Mouse (Mus musculus): ENCODE data around the gene Ntrk1. TPM values are rescaled to one million over a fixed set of nuclear protein-coding genes. Genes with fewer than 3 reads are reported as not detected.
"Not testable (repeated sequence)": the region's sequence is repeated elsewhere in the genome, so short reads cannot be mapped to it uniquely, and the experiment has no call there.

Gene Ntrk1
- polyA plus RNA-seq (2016; fragmentation: Nextera tagmentation; extraction: Ambion mirVana): 3.0 and 3.9 TPM in 2 replicates

DNA sequence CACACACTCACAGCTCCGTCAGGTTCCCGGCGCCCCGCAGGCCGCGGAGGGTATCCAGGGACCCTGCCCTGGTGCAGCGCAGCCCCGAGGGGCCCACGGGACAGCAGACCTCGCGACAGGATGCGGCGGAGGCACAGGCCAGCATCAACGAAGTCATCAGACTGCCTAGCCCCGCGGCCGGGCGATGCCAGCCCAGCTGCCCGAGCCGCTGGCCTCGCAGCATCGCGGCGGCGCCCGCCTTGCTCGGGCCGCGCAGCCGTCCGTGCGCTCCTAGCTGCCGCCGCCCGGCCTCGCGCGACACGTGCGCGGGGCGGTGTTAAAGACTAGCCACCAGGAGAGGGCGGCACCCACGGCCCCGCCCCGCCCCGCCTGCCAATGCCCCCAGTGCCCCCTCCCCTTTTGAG is at the start of gene Ntrk1:
Ntrk1 (minus strand) TSS at position 241 of the 404 bp plus-strand sequence.
- ATAC-seq (ENCODE audit: low FRiP score, low read depth): peak; percentile 41; the same call in 1 of the 2 replicates
- Histone ChIP-seq H3K4me3 (peak within 1 kb of the TSS; percentile 37), H3K4me2 (replicated peaks) (peak within 1 kb of the TSS; percentile 49), H3K36me3 (no peaks in the 10 kb centered on the region), H3K9ac (replicated peaks) (peak within 1 kb of the TSS; percentile 46; the same call in 1 of the 2 replicates), H3K9me3 (no peaks in the 10 kb centered on the region), H3K4me1 (peaks cover 38% of the 10 kb centered on the region), H3K27me3 (peaks cover 97% of the 10 kb centered on the region), H3K27ac (replicated peaks) (no peak within 1 kb of the TSS)
- WGBS: under 1% methylated on average over 47 of the region's 47 CpGs

DNA sequence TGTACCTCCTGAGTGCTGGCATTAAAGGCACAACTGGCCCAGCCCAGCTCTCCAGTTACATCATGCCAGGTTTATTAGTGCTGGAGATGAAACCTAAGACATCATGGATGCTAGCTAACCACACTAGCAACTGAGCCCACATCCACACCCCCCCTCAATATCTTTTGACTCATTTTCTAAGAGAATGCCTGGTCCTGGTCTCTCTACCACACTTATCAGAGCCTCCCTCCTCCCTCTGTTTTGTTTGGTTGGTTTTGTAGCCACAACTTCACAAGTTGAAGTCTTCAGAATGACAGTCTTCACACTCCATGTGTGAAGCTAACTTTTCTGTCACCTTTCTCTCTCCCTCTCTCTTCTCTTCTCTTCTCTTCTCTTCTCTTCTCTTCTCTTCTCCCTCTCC is 45.9 kb upstream of the Ntrk1 start:
- no peaks in the 10 kb centered on the region for H3K4me1 ChIP-seq
- no peak for ATAC-seq (ENCODE audit: low FRiP score, low read depth)
- no peak overlapping the region for H3K9ac ChIP-seq (replicated peaks)
- no peaks in the 10 kb centered on the region for H3K9me3 ChIP-seq
- peaks cover 7% of the 10 kb centered on the region; the same call in 1 of the 2 replicates for H3K27me3 ChIP-seq
- H3K36me3 ChIP-seq: no peaks in the 10 kb centered on the region
- H3K4me2 ChIP-seq (replicated peaks): no peak overlapping the region
- H3K4me3 ChIP-seq: no peak overlapping the region
- no peak overlapping the region for H3K27ac ChIP-seq (replicated peaks)

GRCm38 (mm10) chr3:87838622-87839021 is 43.7 kb upstream of the Ntrk1 start:
- no peak overlapping the region for H3K4me2 ChIP-seq (replicated peaks)
- H3K27ac ChIP-seq (replicated peaks): no peak overlapping the region
- H3K4me1 ChIP-seq: no peaks in the 10 kb centered on the region
- no peaks in the 10 kb centered on the region for H3K9me3 ChIP-seq
- under 1% methylated on average over 4 of the region's 4 CpGs for WGBS
- H3K4me3 ChIP-seq: no peak overlapping the region
- no peak for ATAC-seq (ENCODE audit: low FRiP score, low read depth)
- H3K9ac ChIP-seq (replicated peaks): no peak overlapping the region
- no peaks in the 10 kb centered on the region for H3K36me3 ChIP-seq
- peaks cover 7% of the 10 kb centered on the region; the same call in 1 of the 2 replicates for H3K27me3 ChIP-seq

DNA sequence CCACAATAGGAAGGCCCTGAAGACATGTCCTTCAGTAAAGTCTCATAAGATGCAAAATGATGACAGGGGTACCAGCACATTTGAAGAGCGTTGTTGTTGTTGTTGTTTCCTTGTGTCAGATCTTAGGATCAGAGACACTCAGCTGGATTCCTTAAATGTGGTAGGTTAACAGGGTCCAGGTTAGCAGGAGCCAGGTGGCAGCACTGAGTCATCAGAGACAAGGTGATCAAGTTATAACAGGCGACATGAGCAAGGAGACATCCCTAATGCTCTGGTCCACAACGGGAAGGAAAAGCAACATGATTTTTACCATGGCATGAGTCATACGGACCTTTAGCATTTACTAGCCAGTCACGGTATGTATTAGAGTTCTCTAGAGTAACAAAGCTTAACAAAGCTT is 38.5 kb upstream of the Ntrk1 start:
- ATAC-seq (ENCODE audit: low FRiP score, low read depth): no peak
- Histone ChIP-seq H3K4me2 (replicated peaks) (no peak overlapping the region), H3K4me1 (no peaks in the 10 kb centered on the region), H3K27me3 (no peaks in the 10 kb centered on the region), H3K4me3 (no peak overlapping the region), H3K36me3 (no peaks in the 10 kb centered on the region), H3K9ac (replicated peaks) (no peak overlapping the region), H3K27ac (replicated peaks) (no peak overlapping the region), H3K9me3 (no peaks in the 10 kb centered on the region)
- 73% methylated on average over 5 of the region's 5 CpGs for WGBS

- Histone ChIP-seq H3K27me3 (no peaks in the 10 kb centered on the region), H3K4me1 (no peaks in the 10 kb centered on the region), H3K4me3 (no peak overlapping the region), H3K27ac (replicated peaks) (no peak overlapping the region), H3K4me2 (replicated peaks) (no peak overlapping the region), H3K36me3 (no peaks in the 10 kb centered on the region), H3K9ac (replicated peaks) (no peak overlapping the region), H3K9me3 (no peaks in the 10 kb centered on the region)
- ATAC-seq (ENCODE audit: low FRiP score, low read depth): no peak
- 86% methylated on average over 7 of the region's 7 CpGs for WGBS
These were observed 37.3 kb upstream of the Ntrk1 start for GRCm38 (mm10) chr3:87832109-87832859.

GRCm38 (mm10) chr3:87829025-87829424 is 34.1 kb upstream of the Ntrk1 start:
- no peaks in the 10 kb centered on the region for H3K36me3 ChIP-seq
- H3K27me3 ChIP-seq: no peaks in the 10 kb centered on the region
- H3K4me3 ChIP-seq: no peak overlapping the region
- H3K27ac ChIP-seq (replicated peaks): no peak overlapping the region
- 52% methylated on average over 10 of the region's 10 CpGs for WGBS
- H3K9ac ChIP-seq (replicated peaks): no peak overlapping the region
- ATAC-seq (ENCODE audit: low FRiP score, low read depth): no peak
- H3K9me3 ChIP-seq: no peaks in the 10 kb centered on the region
- H3K4me1 ChIP-seq: no peaks in the 10 kb centered on the region
- no peak overlapping the region for H3K4me2 ChIP-seq (replicated peaks)

DNA sequence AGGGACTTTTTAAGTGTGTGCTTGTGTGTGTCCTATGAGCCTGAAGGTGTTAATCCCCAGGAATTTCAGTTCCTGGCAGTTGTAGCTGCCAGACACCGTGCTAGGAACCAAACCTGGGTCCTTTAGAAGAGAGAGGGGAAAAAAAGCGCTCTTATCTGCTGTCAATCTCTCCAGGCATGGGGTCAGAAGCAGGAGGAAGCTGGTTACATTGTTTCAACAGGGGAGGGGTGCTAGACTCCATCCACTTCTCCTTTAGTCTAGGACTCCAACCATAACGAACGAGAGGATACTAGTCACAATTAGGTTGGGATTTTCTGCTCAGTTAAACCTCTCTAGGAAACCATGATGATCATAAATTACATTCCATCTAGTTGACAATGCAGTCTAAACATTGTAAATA is 33.5 kb upstream of the Ntrk1 start:
- Histone ChIP-seq H3K9me3 (no peaks in the 10 kb centered on the region), H3K4me1 (no peaks in the 10 kb centered on the region), H3K27me3 (no peaks in the 10 kb centered on the region), H3K4me3 (no peak overlapping the region), H3K27ac (replicated peaks) (no peak overlapping the region), H3K9ac (replicated peaks) (no peak overlapping the region), H3K36me3 (no peaks in the 10 kb centered on the region), H3K4me2 (replicated peaks) (no peak overlapping the region)
- ATAC-seq (ENCODE audit: low FRiP score, low read depth): no peak
- WGBS: 63% methylated on average over 4 of the region's 4 CpGs

GRCm38 (mm10) chr3:87824206-87824605 is 29.2 kb upstream of the Ntrk1 start, which contains the start of gene Pear1:
Gene Pear1, minus strand, starts transcription at chr3:87824306.
- not testable (repeated sequence) for H3K9ac ChIP-seq (replicated peaks); ATAC-seq (ENCODE audit: low FRiP score, low read depth); H3K27me3 ChIP-seq; H3K4me1 ChIP-seq; H3K9me3 ChIP-seq; H3K27ac ChIP-seq (replicated peaks); H3K4me2 ChIP-seq (replicated peaks); H3K36me3 ChIP-seq; H3K4me3 ChIP-seq
- 82% methylated on average over 1 of the region's 1 CpGs for WGBS

DNA sequence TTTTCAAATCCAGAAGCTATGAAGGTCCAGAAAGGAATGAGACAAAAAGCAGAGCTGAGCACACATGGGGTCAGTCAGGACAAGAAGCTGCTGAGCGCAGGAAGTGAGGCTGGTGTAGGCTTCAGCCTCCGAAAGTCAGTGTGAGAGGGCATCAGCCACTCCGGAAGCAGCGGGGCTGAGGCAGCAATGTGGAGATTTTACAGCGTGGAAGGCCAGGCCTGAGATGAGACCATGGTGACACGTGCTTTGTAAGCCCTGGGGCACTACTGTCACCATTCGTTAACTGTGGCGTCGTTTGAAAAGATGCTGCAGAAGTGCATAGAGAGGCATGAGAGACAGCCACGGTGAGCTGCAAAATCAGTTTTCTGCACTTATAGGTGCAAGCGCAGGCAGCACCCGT is 23.3 kb upstream of the Ntrk1 start:
- H3K4me1 ChIP-seq: no peaks in the 10 kb centered on the region
- WGBS: 59% methylated on average over 12 of the region's 12 CpGs
- ATAC-seq (ENCODE audit: low FRiP score, low read depth): no peak
- peaks cover 60% of the 10 kb centered on the region for H3K27me3 ChIP-seq
- no peak overlapping the region for H3K9ac ChIP-seq (replicated peaks)
- no peak overlapping the region for H3K4me2 ChIP-seq (replicated peaks)
- H3K36me3 ChIP-seq: no peaks in the 10 kb centered on the region
- no peaks in the 10 kb centered on the region for H3K9me3 ChIP-seq
- no peak overlapping the region for H3K27ac ChIP-seq (replicated peaks)
- no peak overlapping the region for H3K4me3 ChIP-seq

GRCm38 (mm10) chr3:87816646-87817093 is 21.7 kb upstream of the Ntrk1 start:
- WGBS: 6% methylated on average over 12 of the region's 12 CpGs
- Histone ChIP-seq H3K4me2 (replicated peaks) (peak overlapping the region; percentile 6; the same call in 1 of the 2 replicates), H3K27me3 (peaks cover 76% of the 10 kb centered on the region)

DNA sequence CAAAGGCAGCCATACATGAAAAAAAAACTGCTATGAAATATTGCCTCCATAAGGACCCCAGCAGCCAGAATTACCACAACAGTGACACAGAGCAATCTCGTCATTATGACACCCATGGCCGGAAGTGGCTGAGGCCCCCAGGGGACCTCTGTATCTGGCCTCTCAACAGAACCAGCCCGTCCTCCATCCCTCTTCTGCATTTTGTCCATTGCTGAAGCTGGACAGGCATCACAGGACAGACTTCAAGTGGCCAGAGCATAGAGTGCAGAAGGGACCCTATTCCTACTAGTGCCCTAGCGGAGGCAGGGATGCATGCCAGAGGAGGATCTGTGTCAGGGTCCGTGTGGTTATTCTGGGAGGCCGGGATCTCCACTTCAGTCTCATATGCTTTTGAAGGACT is 21.2 kb upstream of the Ntrk1 start:
- H3K9ac ChIP-seq (replicated peaks): 0 out of 2 replicates have a peak overlapping the region, but pooled peaks have one; percentile 20
- H3K4me2 ChIP-seq (replicated peaks): 0 out of 2 replicates have a peak overlapping the region, but pooled peaks have one; percentile 6
- H3K27ac ChIP-seq (replicated peaks): no peak overlapping the region
- H3K9me3 ChIP-seq: no peaks in the 10 kb centered on the region
- H3K27me3 ChIP-seq: peaks cover 81% of the 10 kb centered on the region
- H3K4me3 ChIP-seq: no peak overlapping the region
- H3K36me3 ChIP-seq: no peaks in the 10 kb centered on the region
- 64% methylated on average over 6 of the region's 6 CpGs for WGBS
- no peak for ATAC-seq (ENCODE audit: low FRiP score, low read depth)
- no peaks in the 10 kb centered on the region for H3K4me1 ChIP-seq

More at GRCm38 (mm10) chr3:87816646-87817093, 21.7 kb upstream of the Ntrk1 start:
- H3K9ac ChIP-seq (replicated peaks): 0 out of 2 replicates have a peak overlapping the region, but pooled peaks have one; percentile 20
- H3K36me3 ChIP-seq: no peaks in the 10 kb centered on the region
- no peaks in the 10 kb centered on the region for H3K9me3 ChIP-seq
- 0 out of 2 replicates have a peak, but pooled peaks have one; percentile 54 for ATAC-seq (ENCODE audit: low FRiP score, low read depth)
- H3K27ac ChIP-seq (replicated peaks): no peak overlapping the region
- no peaks in the 10 kb centered on the region for H3K4me1 ChIP-seq
- H3K4me3 ChIP-seq: no peak overlapping the region

DNA sequence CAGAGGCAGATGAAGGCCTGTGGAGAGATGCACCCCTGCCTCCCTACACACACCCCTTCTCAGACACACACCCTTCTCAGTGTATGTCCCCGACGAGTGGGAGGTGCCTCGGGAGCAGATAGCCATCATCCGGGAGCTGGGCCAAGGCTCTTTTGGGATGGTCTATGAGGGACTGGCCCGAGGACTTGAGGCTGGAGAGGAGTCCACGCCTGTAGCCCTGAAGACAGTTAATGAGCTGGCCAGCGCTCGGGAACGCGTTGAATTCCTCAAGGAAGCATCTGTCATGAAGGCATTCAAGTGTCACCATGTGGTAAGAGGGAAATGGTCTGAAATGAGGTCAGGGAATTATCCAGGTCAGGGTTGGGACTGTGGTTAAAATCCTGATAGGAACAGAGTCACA is 17.9 kb upstream of the Ntrk1 start:
- ATAC-seq (ENCODE audit: low FRiP score, low read depth): no peak
- Histone ChIP-seq H3K4me2 (replicated peaks) (no peak overlapping the region), H3K9me3 (no peaks in the 10 kb centered on the region), H3K27ac (replicated peaks) (no peak overlapping the region), H3K27me3 (peaks cover 96% of the 10 kb centered on the region), H3K36me3 (no peaks in the 10 kb centered on the region), H3K4me1 (peaks cover 10% of the 10 kb centered on the region), H3K4me3 (no peak overlapping the region), H3K9ac (replicated peaks) (no peak overlapping the region)
- WGBS: 79% methylated on average over 10 of the region's 10 CpGs
